Mouse (Mus musculus) heart, embryonic 10.5 days (tissue): ENCODE measurements around the gene Mcts2. TPM values are rescaled to one million over a fixed set of nuclear protein-coding genes. Genes with fewer than 3 reads are reported as not detected.
"Not testable (repeated sequence)": the region's sequence is repeated elsewhere in the genome, so short reads cannot be mapped to it uniquely, and the experiment has no call there.

Experiments used
- DNase-seq: peaks from one replicate; pipeline ENCODE4 v3.0.0-alpha.2; 2017; ENCODE audit warnings: low spot score
- H3K27ac ChIP-seq: fragments of 300-500 bp; sonication (generic); 2 replicates; pipeline ENCODE4 v1.5.1; 2016; ENCODE audit warnings: mild to moderate bottlenecking
- H3K27me3 ChIP-seq: fragments of 300-500 bp; sonication (generic); 2 replicates; pipeline ENCODE4 v1.6.1; 2016; ENCODE audit warnings: mild to moderate bottlenecking; ENCODE audit not compliant: poor library complexity, insufficient read depth, severe bottlenecking
- H3K36me3 ChIP-seq: fragments of 300-500 bp; sonication (generic); 2 replicates; pipeline ENCODE4 v1.6.1; 2016; ENCODE audit warnings: mild to moderate bottlenecking, moderate library complexity
- H3K4me1 ChIP-seq: fragments of 300-500 bp; sonication (generic); 2 replicates; pipeline ENCODE4 v1.6.1; 2016; ENCODE audit warnings: mild to moderate bottlenecking
- H3K4me3 ChIP-seq: fragments of 300-500 bp; sonication (generic); 2 replicates; pipeline ENCODE4 v1.5.1; 2016; ENCODE audit warnings: mild to moderate bottlenecking, moderate library complexity
- H3K9me3 ChIP-seq: fragments of 300-500 bp; sonication (generic); 2 replicates; pipeline ENCODE4 v1.6.1; 2016; ENCODE audit warnings: mild to moderate bottlenecking, moderate library complexity
- WGBS: fragments of 180-500 bp; shearing (Covaris S2); methylation state at CpG from one replicate; pipeline ENCODE4 v1.1.7; 2016; 5-methylcytosine and 5-hydroxymethylcytosine counted together
- polyA plus RNA-seq: library from polyadenylated mRNA; unstranded; fragments of >200 nt; fragmentation: Nextera tagmentation; extraction: Ambion mirVana; gene quantifications from 2 replicates; pipeline ENCODE4 v1.2.1, GENCODE M21; 2016

Gene Mcts2
- polyA plus RNA-seq, result 28.0 and 33.2 TPM in 2 replicates

DNA sequence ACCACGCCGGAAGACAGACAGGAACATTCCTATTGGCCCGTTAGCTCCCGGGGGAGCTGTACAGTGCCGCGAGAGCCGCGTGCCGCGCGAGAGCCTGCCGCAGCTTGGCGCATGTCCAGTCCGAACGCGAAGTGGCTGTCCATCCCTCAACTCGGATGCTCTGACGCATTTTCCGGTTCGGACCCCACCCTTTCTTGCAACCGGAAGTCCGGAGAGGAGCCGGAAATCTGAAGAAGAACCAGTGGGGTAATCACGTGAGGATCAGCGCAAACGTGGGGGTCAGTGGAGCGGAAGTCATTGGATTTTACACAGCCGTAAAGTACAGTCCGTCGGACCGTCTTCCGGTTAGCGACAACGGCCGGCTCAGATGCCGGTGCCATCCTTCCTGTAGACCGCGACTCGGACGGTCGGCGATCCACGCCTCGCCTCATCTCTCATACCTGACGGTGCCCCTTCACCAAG lies at the start of gene Mcts2:
Mcts2 (plus strand) TSS at position 230 of the 462 bp plus-strand sequence.
- Histone ChIP-seq H3K4me3 (peak within 1 kb of the TSS; percentile 55), H3K36me3 (peaks cover 84% of the 10 kb centered on the region), H3K27ac (peak within 1 kb of the TSS; percentile 45; the same call in 1 of the 2 replicates), H3K27me3 (no peaks in the 10 kb centered on the region), H3K9me3 (peaks cover 3% of the 10 kb centered on the region; the same call in 1 of the 2 replicates), H3K4me1 (peaks cover 10% of the 10 kb centered on the region)
- DNase-seq, result peak; percentile 98
- WGBS, result 41% methylated on average over 45 of the region's 45 CpGs

DNA sequence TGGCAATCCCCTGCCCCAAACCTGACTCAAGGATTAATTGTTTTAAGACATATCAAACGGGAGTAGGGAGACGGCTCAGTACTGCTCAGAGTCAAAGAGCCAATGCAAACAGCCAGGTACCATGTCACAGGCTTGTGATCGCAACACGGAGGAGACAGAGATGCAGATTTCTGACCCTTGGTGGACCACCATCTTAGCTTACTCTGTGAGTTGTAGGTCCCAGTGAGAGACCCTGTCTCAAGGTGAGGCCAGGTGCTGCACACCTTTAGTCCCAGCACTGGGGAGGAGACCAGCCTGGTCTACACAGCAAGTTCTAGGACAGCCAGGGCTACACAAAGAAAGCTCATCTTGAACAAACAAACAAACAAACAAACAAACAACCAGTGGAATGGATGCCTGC lies 49.5 kb upstream of the Mcts2 start:
- Histone ChIP-seq H3K27ac (peak overlapping the region; percentile 77), H3K9me3 (no peaks in the 10 kb centered on the region), H3K4me3 (no peak overlapping the region), H3K27me3 (peaks cover 5% of the 10 kb centered on the region; the same call in 1 of the 2 replicates), H3K36me3 (no peaks in the 10 kb centered on the region), H3K4me1 (peaks cover 67% of the 10 kb centered on the region)
- no peak for DNase-seq
- WGBS, result 83% methylated on average over 4 of the region's 4 CpGs

DNA sequence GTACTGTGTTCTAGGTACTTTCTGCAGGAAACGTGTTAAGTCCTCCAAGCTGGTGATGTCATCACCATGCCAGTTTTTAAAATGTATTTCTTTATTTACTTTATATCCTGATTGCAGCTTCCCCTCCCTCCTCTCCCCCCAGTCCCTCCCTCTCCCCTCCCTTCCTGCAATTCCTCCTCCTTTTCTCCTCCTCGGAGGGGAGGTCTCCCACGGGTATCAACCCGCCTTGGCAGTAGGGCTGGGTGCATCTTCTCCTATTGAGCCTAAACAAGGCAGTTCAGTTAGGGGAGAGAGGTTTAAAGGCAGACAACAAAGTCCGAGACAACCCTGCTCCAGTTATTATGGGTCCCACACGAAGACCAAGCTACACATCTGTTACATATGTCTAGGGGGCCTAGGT lies 48.0 kb upstream of the Mcts2 start:
- H3K27me3 ChIP-seq, result peaks cover 5% of the 10 kb centered on the region; the same call in 1 of the 2 replicates
- no peak for DNase-seq
- 65% methylated on average over 6 of the region's 6 CpGs for WGBS
- peak overlapping the region; percentile 62; the same call in 1 of the 2 replicates for H3K27ac ChIP-seq
- no peaks in the 10 kb centered on the region for H3K9me3 ChIP-seq
- no peak overlapping the region for H3K4me3 ChIP-seq
- H3K36me3 ChIP-seq, result no peaks in the 10 kb centered on the region
- peaks cover 53% of the 10 kb centered on the region for H3K4me1 ChIP-seq

DNA sequence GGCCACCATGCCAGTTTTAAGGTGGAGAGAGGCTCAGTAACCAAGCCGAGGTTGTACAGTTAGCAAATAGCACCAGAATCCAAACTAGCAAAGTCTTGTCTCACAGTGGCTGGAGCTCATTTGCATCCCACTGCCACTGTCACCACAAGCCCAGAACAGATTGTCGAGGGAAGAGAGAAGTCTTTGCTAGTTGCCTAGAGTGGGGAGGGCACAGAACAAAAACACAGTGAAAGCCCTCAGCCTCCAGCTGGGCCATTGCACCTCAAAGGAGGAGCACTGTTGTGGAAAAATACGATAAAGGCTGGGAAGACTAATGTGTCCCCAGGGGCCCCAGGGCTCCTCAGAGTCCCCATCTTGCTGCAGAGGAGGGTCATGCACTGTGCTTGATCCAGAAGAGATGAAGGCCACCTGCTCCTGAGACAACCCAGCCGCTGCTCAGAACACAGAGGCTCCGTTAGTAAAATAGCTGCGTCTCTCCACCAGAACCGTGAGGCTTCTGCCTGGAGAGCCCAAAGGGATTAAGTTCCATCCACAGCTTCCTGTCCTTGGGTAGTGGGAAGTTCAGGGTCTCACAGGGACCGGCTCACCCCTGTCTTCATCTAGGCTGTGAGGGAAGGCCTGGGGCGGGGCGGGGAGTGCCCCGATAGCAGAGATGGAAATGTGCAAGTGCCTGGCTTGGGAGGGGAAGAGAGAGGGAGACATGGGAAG lies 47.3 kb upstream of the Mcts2 start:
- Histone ChIP-seq H3K9me3 (no peaks in the 10 kb centered on the region), H3K36me3 (no peaks in the 10 kb centered on the region), H3K27me3 (0 out of 2 replicates have a peak, but pooled peaks cover under 1% of the 10 kb centered on the region), H3K4me3 (no peak overlapping the region), H3K4me1 (peaks cover 47% of the 10 kb centered on the region), H3K27ac (peak overlapping the region; percentile 62)
- no peak for DNase-seq
- 18% methylated on average over 11 of the region's 11 CpGs for WGBS

DNA sequence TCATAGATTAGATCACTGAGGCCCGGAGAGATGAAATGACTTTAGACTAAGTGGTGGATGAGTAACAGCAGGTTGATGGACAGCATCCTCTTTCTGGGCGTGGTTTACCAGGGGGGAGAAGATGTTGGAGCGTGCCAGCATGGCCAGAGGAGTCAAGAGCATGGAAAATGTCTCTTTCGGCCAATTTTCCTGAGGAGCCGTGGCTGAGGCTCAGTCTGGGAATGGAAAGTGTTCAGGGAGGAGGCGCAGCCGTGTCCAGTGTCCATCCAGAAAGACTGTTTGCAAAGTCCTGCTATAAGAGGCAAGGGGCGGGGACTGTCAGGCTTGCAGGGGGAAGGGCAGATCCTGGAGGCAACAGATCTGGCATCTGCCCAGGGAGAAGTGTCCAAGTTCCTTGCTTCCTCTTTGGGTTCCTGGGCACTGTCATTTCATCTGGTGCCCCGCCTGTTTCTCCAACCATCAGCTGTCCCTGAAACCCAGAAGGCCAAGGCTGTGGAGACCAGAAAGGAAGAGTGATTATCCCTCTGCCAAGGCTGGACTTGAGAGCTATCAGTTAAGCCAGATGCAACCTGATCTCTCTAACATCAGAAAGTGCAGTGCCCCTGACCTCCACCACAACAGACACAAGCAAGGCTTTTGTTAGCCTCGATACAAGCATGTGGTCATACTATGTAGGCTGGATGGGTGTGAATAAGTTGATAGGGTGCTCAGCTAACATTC lies 33.8 kb upstream of the Mcts2 start:
- H3K27ac ChIP-seq, result peak overlapping the region; percentile 12; the same call in 1 of the 2 replicates
- no peak overlapping the region for H3K4me3 ChIP-seq
- H3K4me1 ChIP-seq, result peaks cover 28% of the 10 kb centered on the region
- H3K27me3 ChIP-seq, result no peaks in the 10 kb centered on the region
- H3K9me3 ChIP-seq, result no peaks in the 10 kb centered on the region
- no peak for DNase-seq
- 50% methylated on average over 10 of the region's 10 CpGs for WGBS
- no peaks in the 10 kb centered on the region for H3K36me3 ChIP-seq

DNA sequence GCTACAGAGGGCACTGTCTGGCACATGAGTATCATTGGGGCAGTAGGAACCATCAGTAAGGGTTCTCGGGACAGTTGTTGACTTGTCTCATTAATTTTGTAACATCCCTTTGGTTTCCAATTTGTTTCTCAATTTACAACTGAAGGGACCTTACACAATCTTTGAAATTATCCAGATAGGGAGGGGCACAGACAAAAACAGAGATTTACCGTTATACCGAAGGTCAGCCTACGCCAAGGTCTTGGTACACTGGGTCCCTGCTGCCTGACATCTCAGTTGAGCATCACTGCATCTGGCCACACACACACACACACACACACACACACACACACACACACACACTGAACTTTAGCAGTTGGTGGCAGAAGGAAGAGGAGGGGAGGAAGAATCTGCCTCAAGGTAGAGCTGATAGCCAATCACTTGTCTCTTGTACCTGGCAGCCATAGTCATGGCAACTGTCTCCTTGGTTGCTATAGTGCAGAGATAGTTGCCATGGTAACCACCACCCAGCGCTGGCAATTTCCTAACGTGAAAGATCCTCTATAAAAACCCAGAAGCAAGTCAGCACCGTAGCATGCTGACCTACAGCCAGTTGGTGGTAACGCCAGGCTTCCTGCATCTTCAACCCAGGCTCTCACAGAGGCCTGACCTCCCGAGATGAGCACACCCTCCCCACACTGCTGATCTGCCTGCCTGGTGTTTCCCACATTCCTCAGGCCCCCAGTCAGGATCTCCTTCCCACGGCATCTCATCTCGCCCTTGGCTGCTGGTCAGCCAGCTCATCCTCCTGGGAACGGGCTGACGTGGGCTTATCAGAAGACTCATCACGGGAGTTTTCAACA lies 32.7 kb upstream of the Mcts2 start:
- DNase-seq, result no peak
- WGBS, result 33% methylated on average over 14 of the region's 14 CpGs
- H3K36me3 ChIP-seq, result no peaks in the 10 kb centered on the region
- H3K9me3 ChIP-seq, result no peaks in the 10 kb centered on the region
- H3K27me3 ChIP-seq, result no peaks in the 10 kb centered on the region
- peaks cover 28% of the 10 kb centered on the region for H3K4me1 ChIP-seq
- no peak overlapping the region for H3K27ac ChIP-seq
- no peak overlapping the region for H3K4me3 ChIP-seq

DNA sequence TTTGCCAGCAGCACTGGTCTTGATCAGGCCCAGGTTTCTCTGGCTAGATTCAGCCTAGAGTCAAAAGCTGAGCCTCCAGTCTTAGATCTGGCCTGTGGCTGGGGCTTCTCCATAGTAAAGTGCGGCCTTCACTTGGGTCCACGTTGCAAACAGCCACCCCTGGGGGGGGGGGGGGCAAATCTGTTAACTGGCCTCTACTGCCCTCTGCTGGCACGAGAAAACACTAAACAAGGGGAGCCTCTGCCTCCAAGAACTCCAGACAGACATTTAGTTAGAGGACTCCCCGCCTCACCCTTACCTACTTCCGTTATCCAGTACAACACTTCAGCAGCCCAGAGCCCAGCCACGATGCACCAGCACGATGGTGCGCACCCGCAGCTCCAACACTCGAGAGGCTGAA lies 29.4 kb upstream of the Mcts2 start:
- Histone ChIP-seq H3K27me3 (no peaks in the 10 kb centered on the region), H3K4me3 (no peak overlapping the region), H3K36me3 (no peaks in the 10 kb centered on the region), H3K4me1 (peaks cover 24% of the 10 kb centered on the region), H3K27ac (no peak overlapping the region), H3K9me3 (no peaks in the 10 kb centered on the region)
- DNase-seq, result no peak
- 57% methylated on average over 10 of the region's 10 CpGs for WGBS

DNA sequence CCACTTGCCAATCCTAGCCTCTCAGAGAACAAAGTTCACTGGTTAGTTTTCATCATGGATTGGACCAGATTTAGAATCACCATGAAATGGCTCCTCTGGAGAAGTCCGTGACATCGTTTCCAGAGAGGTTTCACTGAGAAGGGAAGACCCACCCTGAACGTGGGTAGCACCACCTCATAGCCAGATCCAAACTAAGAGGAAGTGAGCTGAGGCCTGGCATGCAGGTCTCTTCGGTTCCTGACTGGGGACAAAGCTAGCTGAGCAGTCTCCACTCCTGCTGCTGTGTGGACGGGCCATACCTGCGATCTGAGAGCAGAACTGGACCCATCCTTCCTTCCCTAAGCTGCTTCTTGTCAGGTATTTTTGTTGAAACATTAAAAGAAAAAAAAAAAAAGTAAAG lies 25.7 kb upstream of the Mcts2 start:
- Histone ChIP-seq H3K4me1 (no peaks in the 10 kb centered on the region), H3K27me3 (no peaks in the 10 kb centered on the region), H3K27ac (no peak overlapping the region), H3K4me3 (no peak overlapping the region), H3K9me3 (no peaks in the 10 kb centered on the region), H3K36me3 (no peaks in the 10 kb centered on the region)
- DNase-seq, result no peak
- 75% methylated on average over 6 of the region's 6 CpGs for WGBS

DNA sequence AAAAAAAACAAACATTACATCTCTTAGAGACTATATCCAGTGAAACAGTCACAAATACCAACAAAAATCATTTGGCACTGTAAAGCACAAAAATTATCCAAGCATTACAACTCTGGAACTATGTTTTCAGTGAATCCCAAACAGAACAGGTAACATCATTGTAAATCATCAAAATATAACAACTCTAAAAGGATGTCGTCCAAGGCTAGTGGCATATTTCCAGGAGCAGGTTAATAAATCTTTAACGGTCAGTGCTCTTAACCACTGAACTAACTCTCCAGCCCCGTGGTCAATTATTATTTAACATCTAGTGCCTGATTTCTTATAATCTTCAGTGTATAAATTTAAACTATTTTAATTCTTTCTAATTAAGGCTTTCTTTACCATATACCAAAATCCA lies 20.6 kb upstream of the Mcts2 start:
- not testable (repeated sequence) for DNase-seq, H3K27ac ChIP-seq, H3K27me3 ChIP-seq, H3K4me3 ChIP-seq, H3K9me3 ChIP-seq, H3K36me3 ChIP-seq
- H3K4me1 ChIP-seq, result peaks cover 12% of the 10 kb centered on the region
- WGBS, result 72% methylated on average over 3 of the region's 3 CpGs

DNA sequence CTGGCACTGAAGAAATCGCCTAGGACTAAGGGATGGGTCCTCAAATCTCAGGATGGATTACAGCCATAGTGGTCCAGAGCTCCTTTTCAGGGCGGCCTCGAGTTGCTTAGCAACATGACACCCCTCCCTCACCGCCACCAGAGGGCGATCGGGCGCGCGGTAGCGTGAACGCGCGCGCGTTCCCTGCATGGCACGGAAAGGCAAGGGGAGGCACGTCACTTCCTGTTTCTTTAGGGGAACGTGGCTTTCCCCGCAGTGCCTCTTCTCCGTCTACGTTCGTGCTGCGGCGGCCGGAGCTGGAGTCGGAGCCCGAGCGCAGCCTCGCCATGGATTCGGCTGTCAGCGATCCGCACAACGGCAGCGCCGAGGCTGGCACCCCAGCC lies 17.6 kb upstream of the Mcts2 start, which contains the start of gene H13:
H13 (plus strand) TSS at position 206 of the 383 bp plus-strand sequence.
- Histone ChIP-seq H3K27ac (peak within 1 kb of the TSS; percentile 96), H3K36me3 (peaks cover 16% of the 10 kb centered on the region), H3K9me3 (no peaks in the 10 kb centered on the region), H3K4me1 (peaks cover 38% of the 10 kb centered on the region), H3K27me3 (no peaks in the 10 kb centered on the region; the same call in 1 of the 2 replicates), H3K4me3 (peak within 1 kb of the TSS; percentile 99)
- WGBS, result under 1% methylated on average over 35 of the region's 35 CpGs
- peak; percentile 95 for DNase-seq

DNA sequence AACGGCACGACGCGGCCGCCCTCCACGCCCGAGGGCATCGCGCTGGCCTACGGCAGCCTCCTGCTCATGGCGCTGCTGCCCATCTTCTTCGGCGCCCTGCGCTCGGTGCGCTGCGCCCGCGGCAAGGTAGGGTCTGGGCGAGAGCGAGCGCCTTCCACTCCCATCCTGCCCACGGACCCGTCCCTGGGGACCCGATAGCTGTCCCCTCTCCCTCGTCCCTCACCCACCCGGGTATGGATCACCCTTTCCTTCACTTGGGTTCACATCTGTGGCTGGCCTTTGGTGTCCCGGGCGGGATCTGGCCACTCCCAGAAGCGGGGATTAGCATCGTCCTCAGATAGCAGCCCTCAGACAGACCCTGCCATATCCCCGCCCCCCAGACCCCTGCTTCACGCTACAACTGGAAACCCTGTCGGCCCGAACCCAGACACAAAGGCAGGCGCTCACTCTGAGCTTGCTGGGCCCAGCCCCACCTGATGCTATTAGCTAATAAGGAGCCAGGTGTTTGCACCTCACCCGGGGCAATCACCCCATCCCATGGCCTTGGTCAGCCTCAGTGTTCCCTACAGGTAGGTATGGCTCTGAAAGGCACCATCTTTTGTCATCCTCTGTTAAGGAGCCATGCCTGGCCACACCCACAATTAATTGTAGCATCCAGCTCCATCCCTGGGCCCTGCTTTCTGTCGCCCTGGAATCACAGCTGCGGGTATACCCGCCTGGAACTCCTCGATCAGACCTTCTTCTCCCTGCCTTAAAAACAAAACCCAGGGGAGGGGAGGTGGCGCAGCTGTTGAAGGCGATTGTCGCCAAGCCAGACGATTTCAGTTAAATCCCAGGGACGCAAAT lies 17.0 kb upstream of the Mcts2 start:
- 1% methylated on average over 46 of the region's 46 CpGs for WGBS
- peak; percentile 84 for DNase-seq
- Histone ChIP-seq H3K27me3 (no peaks in the 10 kb centered on the region; the same call in 1 of the 2 replicates), H3K4me1 (peaks cover 39% of the 10 kb centered on the region), H3K4me3 (peak overlapping the region; percentile 99), H3K9me3 (no peaks in the 10 kb centered on the region), H3K27ac (peak overlapping the region; percentile 96), H3K36me3 (peaks cover 21% of the 10 kb centered on the region)
